Mouse (Mus musculus) liver, embryonic 14.5 days (tissue): ENCODE measurements at regions not wholly inside any gene's neighbourhood (a gene's known extent, or its start where the extent isn't known, plus 50 kb on each side); places are given as distances from the start of the nearest gene placed in this dataset.

Experiments used
- CTCF ChIP-seq: IDR thresholded peaks from 2 replicates; pipeline ENCODE4 v1.5.1; 2016; ENCODE audit warnings: antibody characterized with exemption, low read depth, control low read depth
- EP300 ChIP-seq: IDR thresholded peaks from 2 replicates; pipeline ENCODE4 v1.6.1; 2016; ENCODE audit warnings: antibody characterized with exemption, low read depth

- no peak for TF ChIP-seq EP300
- no peak for TF ChIP-seq CTCF
Observed at GRCm38 (mm10) chr7:73622468-73622867, 80.8 kb upstream of the Chd2 start.
